Mouse (Mus musculus): ENCODE measurements at regions not wholly inside any gene's neighbourhood (a gene's known extent, or its start where the extent isn't known, plus 50 kb on each side); places are given as distances from the start of the nearest gene placed in this dataset.
A peak's percentile ranks its signal among the peaks of the same experiment; 100 is the strongest.
"Not testable (repeated sequence)": the region's sequence is repeated elsewhere in the genome, so short reads cannot be mapped to it uniquely, and the experiment has no call there.

DNA sequence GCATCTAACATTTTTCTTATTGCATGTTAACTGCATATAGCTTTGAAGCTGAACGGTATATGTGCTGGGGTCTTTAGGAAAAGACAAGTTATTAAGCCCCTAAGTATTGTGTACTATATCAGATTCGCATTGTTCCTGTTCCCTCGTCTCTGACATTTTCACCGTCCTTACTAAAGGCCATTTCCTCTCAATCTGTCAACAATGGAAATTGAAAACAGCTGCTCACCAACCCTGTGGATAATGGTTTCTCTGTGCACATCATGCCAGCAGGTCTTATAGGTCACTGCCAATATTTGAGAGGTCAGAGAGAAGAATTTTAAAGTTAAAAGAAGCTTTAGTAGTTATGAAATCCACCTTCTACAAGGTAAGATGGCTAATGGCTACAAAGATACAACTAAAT, 797.4 kb upstream of the Impad1 start:
- DNase-seq (ENCODE audit: low spot score): no peak

- no peak for DNase-seq (ENCODE audit: low spot score)
Observed at GRCm38 (mm10) chr4:5587465-5587864, 794.3 kb upstream of the Impad1 start.

GRCm38 (mm10) chr4:5585205-5585604, 792.0 kb upstream of the Impad1 start:
- no peak for DNase-seq (ENCODE audit: low spot score)

DNA sequence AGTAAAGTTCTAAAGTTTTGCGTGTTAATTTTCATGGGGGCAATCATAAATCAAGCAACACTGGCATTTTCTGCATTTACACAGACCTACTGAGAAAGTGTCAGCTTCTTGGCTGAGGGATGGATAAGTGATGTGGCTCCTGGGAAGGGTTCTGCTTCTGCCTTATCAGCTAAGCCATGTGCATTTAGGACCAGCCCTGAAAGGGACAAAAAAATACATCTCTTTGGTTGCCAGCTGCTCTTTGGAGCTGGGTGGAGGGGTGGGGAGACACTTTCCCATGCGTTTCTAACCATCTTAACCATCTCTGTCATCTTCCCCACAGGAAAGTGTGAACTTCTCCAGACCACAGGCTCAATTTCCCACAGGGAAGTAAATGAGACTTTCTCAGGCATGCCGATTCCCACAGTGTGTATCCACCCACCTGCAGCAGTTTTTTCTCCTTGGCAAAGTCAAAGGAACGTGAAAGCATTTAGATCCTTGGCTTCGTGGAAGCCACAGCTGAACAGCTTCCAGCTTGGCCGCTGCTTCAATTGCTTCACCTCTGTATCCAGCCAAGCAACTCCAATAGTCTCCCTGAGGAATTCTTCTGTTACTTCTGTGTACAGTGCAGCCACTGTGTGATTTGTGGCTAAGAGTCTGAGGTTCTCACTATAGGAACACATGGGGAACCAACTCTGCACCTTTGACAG, 791.0 kb upstream of the Impad1 start:
- peak; percentile 61 for DNase-seq (ENCODE audit: low spot score)

DNA sequence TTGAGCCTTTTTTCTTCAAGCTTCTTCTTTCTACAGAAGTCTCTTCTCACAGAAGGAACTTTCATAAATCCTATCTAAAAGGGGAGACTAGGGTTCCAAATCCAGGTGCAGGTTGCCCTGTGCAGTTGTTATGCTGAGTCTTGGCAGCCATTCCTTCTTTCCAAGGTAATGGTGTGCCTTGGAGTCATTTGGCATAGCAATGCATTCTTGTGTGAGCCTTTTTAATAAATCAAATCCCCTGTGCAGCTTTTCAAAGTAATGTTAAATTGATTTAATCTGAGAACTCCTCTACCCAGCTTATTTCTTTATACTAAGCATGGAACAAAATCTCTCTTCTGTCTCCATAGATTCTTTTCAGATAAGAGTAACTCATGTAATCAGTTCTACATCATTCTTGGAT, 774.9 kb upstream of the Impad1 start:
- no peak for DNase-seq (ENCODE audit: low spot score)

DNA sequence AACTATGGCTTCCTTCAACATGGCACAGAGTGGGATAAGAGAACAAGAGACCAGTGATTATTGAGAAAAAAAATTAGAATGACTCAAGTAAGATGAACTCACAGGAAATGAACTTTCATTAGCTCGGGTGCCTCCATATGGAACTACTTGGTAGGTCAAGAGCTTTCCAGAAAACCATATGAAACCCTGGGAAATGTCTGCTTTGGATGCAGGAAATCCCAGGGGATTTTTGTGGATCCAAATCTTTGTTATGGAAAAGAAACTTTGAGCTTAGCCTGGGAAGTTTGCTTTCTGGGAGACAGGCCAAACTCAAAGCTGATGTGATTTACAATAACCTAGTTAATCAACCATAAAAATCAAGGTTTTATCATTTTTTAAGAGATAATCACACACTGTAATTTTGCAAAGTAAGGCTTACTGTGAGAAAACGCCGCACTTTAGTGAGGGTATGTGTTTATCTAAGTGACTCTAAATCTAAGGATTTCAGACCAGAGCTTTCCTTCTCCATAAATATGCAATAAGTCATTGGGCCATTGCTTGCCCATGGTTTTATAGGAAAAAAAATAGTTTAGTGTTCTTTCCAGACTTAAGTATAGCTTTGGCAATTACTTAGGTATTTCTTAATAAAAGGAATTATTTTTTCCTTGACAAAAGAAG, 767.0 kb upstream of the Impad1 start:
- DNase-seq (ENCODE audit: low spot score): peak; percentile 32

- DNase-seq (ENCODE audit: low spot score): no peak
Observed at GRCm38 (mm10) chr4:5540155-5540554, 747.0 kb upstream of the Impad1 start.

DNA sequence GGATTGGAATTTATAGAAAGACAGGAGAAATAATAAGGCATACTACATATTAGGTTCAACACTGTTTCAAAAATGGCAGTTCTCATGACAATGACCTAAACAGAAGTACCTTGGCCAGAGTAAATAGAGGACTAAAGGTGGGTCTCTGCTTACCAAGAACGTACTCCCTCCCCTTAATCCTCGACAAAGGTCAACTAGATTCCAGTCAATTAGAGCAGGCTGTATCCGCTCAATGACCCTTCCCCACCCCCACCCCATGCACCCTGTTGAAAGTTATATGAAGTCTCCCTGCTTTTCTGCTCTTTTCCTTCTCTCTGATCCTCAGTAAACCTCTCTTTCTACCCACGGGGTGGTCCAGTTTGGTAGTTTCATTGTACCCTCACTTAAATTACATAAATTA, 737.3 kb upstream of the Impad1 start:
- no peak for DNase-seq (ENCODE audit: low spot score)

- DNase-seq (ENCODE audit: low spot score): no peak
Observed at GRCm38 (mm10) chr4:5518522-5518921, 725.4 kb upstream of the Impad1 start.

DNA sequence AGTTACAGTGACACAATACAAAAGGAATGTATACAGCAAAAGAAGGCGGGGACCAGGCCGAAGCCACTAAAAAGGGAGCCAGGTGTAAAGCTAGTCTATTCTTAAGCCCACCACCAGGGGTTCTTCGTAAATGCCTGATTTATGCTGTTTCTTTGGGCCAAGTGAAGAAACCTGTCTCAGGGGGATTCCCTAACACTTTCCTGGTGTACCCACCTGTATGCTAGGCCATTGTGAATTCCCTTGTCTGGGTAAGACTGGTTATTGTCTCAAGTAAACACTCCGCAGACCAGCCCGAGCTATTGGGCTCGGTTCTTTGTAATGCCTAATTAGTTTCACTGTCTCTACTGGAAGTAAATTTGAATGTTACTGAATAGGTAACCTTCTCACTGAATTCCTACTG, 722.3 kb upstream of the Impad1 start:
- not testable (repeated sequence) for DNase-seq (ENCODE audit: low spot score)

DNA sequence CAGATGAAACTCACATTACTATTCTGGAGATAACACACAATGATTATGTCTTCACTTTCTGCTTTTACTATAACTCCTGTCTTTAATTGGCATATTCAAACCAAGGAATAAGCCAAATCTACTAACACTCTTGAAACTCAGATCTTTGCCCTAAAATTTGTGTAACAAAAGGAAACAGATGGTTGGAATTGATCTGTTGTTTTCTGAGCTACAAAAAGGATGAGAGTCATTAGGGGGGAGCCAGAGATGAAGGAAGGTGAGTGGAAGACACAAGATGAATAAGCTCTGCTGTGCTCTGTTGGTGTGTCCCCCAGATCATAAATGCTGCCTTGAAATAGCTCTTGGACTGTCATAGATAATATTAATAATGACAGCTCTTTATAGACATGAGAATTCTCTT, 718.6 kb upstream of the Impad1 start:
- DNase-seq (ENCODE audit: low spot score): no peak

GRCm38 (mm10) chr4:5509398-5509797, 716.2 kb upstream of the Impad1 start:
- DNase-seq (ENCODE audit: low spot score): no peak

DNA sequence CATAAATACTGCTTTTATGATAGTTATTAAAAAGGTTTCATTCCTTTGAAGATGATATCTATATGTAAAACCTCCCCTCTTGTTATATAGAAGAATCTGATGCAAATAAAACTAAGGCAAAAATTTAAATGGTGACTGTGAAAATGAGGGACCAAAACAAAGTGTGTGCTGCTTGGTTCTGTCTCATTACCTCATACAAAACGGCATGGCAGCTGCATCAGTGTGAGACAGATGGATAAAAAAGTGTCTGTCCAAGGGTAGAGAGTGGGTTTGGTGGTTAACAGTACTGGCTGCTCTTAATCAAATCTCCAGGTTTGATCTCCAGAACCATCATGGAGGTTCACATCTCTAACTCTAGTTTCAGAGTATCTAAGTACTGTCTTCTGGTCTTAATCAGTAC, 701.9 kb upstream of the Impad1 start:
- DNase-seq (ENCODE audit: low spot score): no peak

DNA sequence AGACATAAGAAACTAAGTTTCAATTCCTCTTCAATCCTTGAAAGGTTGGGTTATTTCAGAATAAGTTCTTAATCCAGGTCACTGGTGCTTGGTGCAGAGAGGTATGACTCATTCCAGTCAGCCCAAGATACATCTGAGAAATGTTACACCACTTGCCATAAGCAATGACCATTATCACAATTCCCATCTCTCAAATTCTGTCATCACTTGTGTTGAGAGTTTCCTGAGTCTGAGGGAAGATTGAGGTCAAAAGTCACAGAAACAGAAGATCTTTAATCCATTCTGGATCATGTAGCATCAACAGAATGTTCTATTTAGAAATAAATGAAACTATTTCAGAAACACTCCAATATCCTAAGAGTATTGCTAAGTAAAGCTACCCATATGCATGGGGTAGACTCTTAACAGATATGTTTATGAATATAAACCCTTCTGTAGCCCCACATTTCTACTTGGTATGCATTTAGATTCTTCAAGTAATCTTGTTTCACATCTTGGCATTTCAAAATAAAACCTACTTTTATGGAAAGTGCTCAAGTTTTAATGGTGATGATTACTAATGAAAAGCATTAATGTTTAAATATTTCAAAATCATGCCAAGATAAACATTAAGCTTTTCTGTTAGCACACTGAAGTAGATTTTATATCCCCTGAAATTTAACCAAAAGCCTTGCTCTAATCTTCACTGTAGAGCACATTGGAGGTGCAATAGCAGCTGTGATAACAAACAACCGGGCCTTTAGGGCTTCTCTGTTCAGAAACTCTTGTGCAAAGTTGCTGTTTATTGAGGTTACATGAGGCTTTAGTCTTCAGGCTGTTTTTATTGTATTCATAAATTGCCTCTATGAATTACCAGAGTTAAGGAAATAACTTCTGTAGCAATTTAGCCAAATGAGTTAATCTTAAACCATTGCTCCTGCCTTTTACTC, 701.2 kb upstream of the Impad1 start:
- no peak for DNase-seq (ENCODE audit: low spot score)

DNA sequence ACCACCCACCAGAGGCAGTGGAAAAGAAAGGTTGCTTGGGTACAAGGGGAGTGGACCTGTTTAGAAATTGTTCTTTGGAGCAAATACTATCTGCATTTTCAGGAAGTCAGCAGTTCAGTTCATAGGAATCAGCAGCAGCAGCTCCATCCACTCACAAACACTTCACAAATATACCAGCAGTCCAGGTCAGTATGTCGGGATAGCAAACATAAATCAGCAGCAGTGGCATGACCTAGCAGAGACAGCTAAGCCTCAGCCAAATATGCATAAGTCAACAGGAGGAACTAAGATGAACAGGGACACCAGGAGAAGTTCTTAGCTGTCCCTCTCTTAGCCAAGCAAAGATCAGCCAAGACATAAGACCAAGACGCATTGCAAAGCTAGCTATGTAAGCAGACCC, 693.6 kb upstream of the Impad1 start:
- no peak for DNase-seq (ENCODE audit: low spot score)

DNA sequence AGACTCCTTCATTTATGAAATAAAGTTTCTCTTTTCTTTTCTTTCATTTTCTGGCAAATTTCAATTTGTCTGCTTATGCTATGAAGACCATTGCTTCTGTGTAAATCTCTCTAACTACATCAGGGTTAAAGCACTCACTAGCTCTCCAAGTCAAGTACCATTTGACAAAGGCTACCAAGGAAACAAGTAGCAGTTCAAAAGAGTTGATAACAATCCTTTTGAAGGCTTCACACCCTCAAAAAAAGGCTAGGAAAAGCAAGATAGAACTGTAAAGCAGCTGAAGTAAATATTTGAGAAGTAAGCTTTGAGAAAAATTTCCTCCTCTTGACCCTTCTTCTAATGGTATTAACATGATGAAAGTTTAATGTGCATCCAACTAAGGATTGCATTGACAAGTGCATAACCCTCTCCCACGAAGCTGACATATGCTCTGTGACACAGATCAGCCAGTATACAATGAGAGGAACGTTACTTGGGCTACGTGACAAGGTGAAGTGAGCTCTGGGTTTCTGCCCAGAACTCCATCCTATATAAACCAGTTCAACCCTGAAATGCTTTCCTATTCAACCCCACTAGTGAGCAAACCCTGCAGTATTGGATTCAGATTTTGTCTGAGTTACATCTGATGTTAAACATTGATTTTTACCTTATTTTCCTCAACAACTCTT, 678.9 kb upstream of the Impad1 start:
- no peak for DNase-seq (ENCODE audit: low spot score)

GRCm38 (mm10) chr4:5459028-5459695, 666.0 kb upstream of the Impad1 start:
- DNase-seq (ENCODE audit: low spot score): no peak

- DNase-seq (ENCODE audit: low spot score): no peak
Observed at GRCm38 (mm10) chr4:5450417-5450816, 657.3 kb upstream of the Impad1 start.

DNA sequence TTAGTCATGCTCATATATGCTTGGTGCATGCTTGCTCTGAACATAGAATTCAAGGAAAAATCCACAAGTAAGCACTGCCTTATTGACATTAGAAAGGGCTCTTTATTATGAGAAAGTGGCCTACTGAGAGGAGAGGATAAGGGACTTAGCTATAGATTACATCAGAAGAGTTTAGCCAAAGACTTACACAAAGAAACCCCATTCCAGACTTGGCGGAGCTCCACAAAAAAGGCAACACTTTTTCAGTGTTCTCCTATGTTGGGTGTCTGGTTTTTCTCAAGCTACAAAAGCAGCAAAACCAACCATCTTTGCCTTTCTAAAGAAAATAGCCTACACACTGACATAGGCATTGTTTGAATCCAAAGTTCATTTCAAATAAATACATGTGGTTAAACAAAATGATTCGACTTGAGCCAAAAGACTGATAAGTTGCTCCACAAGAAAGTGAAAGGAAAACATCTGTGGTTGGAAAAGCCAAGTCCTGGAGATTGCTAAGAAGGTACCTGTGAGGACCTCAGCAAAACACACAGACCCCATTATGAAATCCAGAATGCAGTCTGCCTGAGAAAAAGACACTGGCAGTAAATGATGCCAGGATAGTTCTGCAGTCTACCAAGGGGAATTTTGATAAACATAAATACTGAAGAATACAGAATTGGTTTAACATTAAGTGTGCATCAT, 648.3 kb upstream of the Impad1 start:
- no peak for DNase-seq (ENCODE audit: low spot score)

GRCm38 (mm10) chr4:5437076-5437475, 643.9 kb upstream of the Impad1 start:
- DNase-seq (ENCODE audit: low spot score): no peak
